Mouse (Mus musculus) layer of hippocampus, adult 2 months (tissue): ENCODE measurements at regions not wholly inside any gene's neighbourhood (a gene's known extent, or its start where the extent isn't known, plus 50 kb on each side); places are given as distances from the start of the nearest gene placed in this dataset.

ENCODE experiments used
- DNase-seq, 2 experiments: peaks; one replicate each; pipeline ENCODE4 v3.0.0; 2022; ENCODE audit warnings: low spot score in 2 of 2
- H3K27ac ChIP-seq: fragments of 200-600 bp; 2 replicates; pipeline ENCODE4 v1.8.1; 2022
- H3K4me3 ChIP-seq: fragments of 200-600 bp; 2 replicates; pipeline ENCODE4 v1.8.1; 2022; ENCODE audit warnings: mild to moderate bottlenecking
- CTCF ChIP-seq: fragments of 200-600 bp; conservative IDR thresholded peaks from 2 replicates; pipeline ENCODE4 v1.8.1; 2022; ENCODE audit warnings: antibody characterized with exemption, mild to moderate bottlenecking, moderate library complexity
- microRNA-seq, 2 experiments: library from miRNA; unstranded; fragments of <30 nt; microRNA quantifications; one replicate each; pipeline ENCODE4 v1.2.0; 2021

DNA sequence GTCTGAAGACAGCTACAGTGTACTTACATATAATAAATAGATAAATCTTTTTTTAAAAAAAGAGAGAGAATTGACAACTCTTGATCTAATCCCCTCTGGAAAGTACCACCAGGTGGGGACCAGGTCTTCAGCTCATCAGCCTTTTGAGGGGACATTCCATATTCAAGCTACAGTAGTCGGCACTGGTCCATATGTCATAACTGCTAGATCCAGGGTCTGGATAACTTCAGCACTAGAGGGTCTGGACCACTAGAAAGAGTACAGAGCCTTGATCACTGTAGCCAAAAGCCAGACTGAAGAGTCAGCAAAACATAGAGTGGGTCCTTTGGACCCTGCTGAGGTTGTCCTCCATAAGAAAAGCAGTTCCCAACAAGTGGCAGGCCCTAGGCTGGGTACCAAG is 106.4 kb upstream of the Tshz3 start:
- Histone ChIP-seq H3K4me3 (no peak overlapping the region), H3K27ac (no peak overlapping the region)
- no peak for DNase-seq
- TF ChIP-seq CTCF = no peak

DNA sequence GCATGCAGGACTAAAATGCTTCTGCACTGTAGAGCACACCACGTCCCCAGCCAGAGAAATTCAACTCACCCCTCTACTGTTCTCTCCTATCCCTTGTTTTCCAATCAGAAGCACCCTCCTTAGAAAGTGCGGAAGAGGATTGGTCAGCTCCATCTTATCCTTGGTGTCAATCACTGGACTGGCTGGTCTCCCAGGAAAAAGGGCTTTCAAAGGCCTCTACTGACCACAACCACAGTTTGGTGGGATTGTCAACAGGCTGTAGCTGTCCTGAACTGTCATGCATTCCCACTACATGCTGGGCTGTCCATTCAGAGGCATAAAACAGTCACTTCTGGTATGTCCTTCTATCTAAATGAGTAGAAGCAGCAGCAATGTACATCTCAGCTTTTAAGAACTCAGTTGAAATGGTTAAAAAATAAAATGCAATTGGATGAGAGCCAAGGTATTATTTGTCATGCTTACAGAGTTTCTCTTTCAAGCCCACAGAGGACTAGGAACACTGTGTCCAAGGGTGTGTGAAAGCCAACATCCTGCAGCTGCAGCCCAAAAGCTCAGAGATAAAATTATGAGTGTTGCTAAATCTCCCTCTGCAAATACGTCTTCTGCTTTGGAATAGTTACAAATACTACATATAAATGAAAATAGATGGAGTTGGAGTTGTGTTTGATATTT is 101.2 kb upstream of the Tshz3 start:
- DNase-seq = no peak
- TF ChIP-seq CTCF = no peak
- no peak overlapping the region for H3K27ac ChIP-seq
- no peak overlapping the region for H3K4me3 ChIP-seq

DNA sequence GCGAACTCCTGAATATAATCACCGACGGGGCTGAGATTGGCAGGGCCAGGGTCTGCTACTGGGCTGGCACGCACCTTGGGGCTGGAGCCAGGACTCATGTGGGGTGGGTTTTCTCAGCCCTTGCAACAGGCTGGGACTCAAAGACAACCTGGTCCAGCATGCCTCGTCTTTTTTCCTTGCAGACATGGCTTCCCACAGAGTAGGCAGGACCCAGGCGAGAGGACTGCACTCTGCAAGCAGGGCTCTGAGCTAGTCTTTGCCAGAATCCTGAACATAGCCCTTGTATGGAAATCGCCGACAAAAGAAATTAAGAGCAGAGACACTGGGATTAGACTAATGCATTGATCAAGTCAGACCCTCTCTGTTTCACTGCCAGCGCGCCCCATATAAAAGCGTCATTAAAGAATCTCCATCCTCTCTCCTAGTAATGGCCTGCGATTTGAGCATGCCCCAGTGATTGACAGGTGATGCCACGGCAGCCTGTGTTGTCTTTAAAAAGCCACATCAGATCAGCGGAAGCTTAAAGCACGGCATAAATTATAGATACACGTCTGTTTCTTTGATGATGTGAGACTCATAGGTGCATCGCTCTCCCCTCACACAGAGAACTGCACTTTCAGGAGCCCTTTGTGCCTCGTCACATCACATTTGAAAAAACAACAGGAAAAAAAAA is 92.8 kb upstream of the Tshz3 start:
- TF ChIP-seq CTCF = no peak
- Histone ChIP-seq H3K27ac (no peak overlapping the region), H3K4me3 (peak overlapping the region; percentile 2; the same call in 1 of the 2 replicates)
- DNase-seq = no peak

- no peak overlapping the region for H3K4me3 ChIP-seq
- no peak overlapping the region for H3K27ac ChIP-seq
- DNase-seq = no peak
- peak; percentile 51 for TF ChIP-seq CTCF
Observed at GRCm38 (mm10) chr7:36620256-36620655, 77.7 kb upstream of the Tshz3 start.

DNA sequence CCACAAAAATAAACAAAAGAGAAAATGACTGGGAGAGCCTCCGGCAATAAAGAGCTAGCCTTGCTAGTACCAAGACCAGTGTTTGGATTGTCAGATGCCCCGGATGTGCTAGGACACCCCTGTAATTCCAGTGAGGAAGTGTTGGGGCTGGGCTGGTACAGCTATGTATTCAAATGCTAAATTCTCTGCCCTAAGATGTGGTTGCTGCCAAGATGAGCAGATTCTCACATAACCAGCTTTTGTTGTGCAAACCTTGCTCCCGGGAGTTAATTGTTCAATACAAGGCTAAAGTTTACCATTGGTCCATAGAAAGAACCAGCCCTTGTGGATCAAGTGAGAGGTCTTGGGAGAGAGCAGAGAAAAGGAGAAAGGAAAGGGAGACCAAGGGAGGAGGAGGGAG is 53.7 kb upstream of the Tshz3 start:
- Histone ChIP-seq H3K27ac (no peak overlapping the region), H3K4me3 (no peak overlapping the region)
- no peak for TF ChIP-seq CTCF
- DNase-seq = no peak

Small RNAs in the stretch of these regions (microRNA-seq; reads per million reads assigned to microRNA genes)
- 0 reads per million in 2 experiments for gene Gm25247
